Mouse (Mus musculus) adipocyte (in vitro differentiated cells): ENCODE data around the gene Rasl10b.

Experiments
- DNase-seq: peaks from one replicate; pipeline ENCODE4 v3.0.0-alpha.2; 2016; ENCODE audit warnings: low spot score

Rasl10b gene

GRCm38 (mm10) chr11:83465976-83466375, 57.0 kb downstream of the Rasl10b start:
- peak; percentile 90 for DNase-seq

GRCm38 (mm10) chr11:83467120-83467652, 58.2 kb downstream of the Rasl10b start:
- peak; percentile 47 for DNase-seq

GRCm38 (mm10) chr11:83468765-83469164, 59.8 kb downstream of the Rasl10b start:
- DNase-seq: no peak
